In the genomic region with DNA sequence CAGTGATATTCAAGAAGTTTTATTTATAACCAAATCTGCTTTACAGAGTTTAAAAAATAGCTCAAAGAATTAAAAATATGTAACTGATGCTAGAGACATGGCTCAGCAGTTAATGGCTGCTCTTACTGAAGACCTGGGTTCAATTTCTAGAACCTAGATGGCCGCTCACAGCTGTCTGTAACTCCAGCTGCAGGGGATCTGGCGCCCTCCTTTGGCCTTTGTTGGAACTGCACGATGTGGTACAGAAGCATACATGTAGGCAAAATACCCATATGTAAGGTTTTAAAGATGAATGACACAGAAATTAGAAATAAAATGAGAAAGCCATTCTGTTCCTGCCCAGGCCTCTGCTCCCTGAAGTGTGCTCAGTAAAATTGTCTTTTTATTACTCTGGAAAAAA, we compare ENCODE assay signal across 9 mouse cellular contexts. TPM values are rescaled to one million over a fixed set of nuclear protein-coding genes. Genes with fewer than 3 reads are reported as not detected.
DNase-seq lines count a peak whose midpoint lies in the region; TF ChIP-seq lines count a peak whose summit lies in the region.
"Had no signal": no experiment of that assay in that cellular context is flagged by ENCODE, and none has a peak within 500 bp of the region (broad histone marks: within the 10 kb centered on the region; RNA-seq: fewer than 3 reads in every experiment).

No protein-coding gene starts in this region.

- peak; percentile 25 to 32 for DNase-seq in cerebellum, adult 18-20 months
- no peak for DNase-seq in cerebellum, adult 9-11 months
- DNase-seq in CD4-positive helper T cell, adult 2 months (ENCODE audit: low read depth, low spot score), result peak; percentile 72
- peak; percentile 69 to 78 for DNase-seq in adrenal gland, postnatal 36 days
- peak; percentile 31 to 32 for DNase-seq in frontal cortex, postnatal 25 days (ENCODE audit: low spot score in 2 of 2)
- peak; percentile 60 for DNase-seq in kidney, postnatal 14 days
- DNase-seq in lung, adult 18-20 months, result peak; percentile 59 to 62

- no peaks in the 10 kb centered on the region for H3K27me3 ChIP-seq in small intestine, adult 2 months (ENCODE audit: control insufficient read depth, insufficient read depth, low read length)
- H3K27me3 ChIP-seq: limb, embryonic 12.5 days had no signal

- no peaks in the 10 kb centered on the region for H3K4me1 ChIP-seq in small intestine, adult 2 months (ENCODE audit: control insufficient read depth, insufficient read depth, insufficient read length, low read length)
- H3K4me1 ChIP-seq: limb, embryonic 12.5 days had no signal

- H3K4me3 ChIP-seq in small intestine, adult 2 months (ENCODE audit: low read depth, low read length), result no peak overlapping the region
- H3K4me3 ChIP-seq: limb, embryonic 12.5 days had no signal

- H3K27ac ChIP-seq in small intestine, adult 2 months (ENCODE audit: insufficient read depth, low read depth, low read length), result no peak overlapping the region
- H3K27ac ChIP-seq: limb, embryonic 12.5 days had no signal

- WGBS in small intestine, adult 2 months, result 6% methylated on average over 3 of the region's 3 CpGs

- peak; percentile 77; the same call in 1 of the 2 replicates for TF ChIP-seq CTCF in small intestine, adult 2 months (IDR thresholded peaks at IDR 0.05; ENCODE audit: extremely low read depth, insufficient read length, insufficient replicate concordance, low read depth, low read length)

- 0 out of 2 replicates have a peak, but pooled peaks cover 1% of the 10 kb centered on the region for H3K36me3 ChIP-seq in small intestine, adult 2 months (ENCODE audit: control insufficient read depth, insufficient read depth, low read length)
- H3K36me3 ChIP-seq: limb, embryonic 12.5 days had no signal

- no peak for TF ChIP-seq POLR2A in small intestine, adult 2 months (IDR thresholded peaks at IDR 0.05; ENCODE audit: low read depth, low read length)

RNA-seq across cellular contexts. Expression of a gene that starts 23.3 kb away (rescaled TPM):
- 10 to 100 TPM; 18.1 to 22.8 TPM for total RNA-seq in adrenal gland, postnatal 36 days (2021)
- 5.2 and 12.5 TPM in 2 replicates for polyA plus RNA-seq in small intestine, adult 2 months (2012; rRNA removed)
